Mouse (Mus musculus) c-Kit-positive CD71-negative TER-119-negative erythroid progenitor cells, embryonic 14.5 days (primary cell): ENCODE data around the gene Gpsm1.

Experiments used
- DNase-seq: peaks from one replicate; pipeline ENCODE4 v3.0.0-alpha.2; 2013; ENCODE audit warnings: low read depth

Gene Gpsm1

GRCm38 (mm10) chr2:26315072-26315924 lies at the start of gene Gpsm1:
TSS of gene Gpsm1 (plus strand) at chr2:26315515.
- DNase-seq, result peak; percentile 31

- no peak for DNase-seq
These were observed 49.1 kb upstream of the Gpsm1 start for GRCm38 (mm10) chr2:26266066-26266742.

- no peak for DNase-seq
These were observed 47.1 kb upstream of the Gpsm1 start for GRCm38 (mm10) chr2:26268216-26268615.

- DNase-seq, result peak; percentile 23
These were observed 41.7 kb upstream of the Gpsm1 start for GRCm38 (mm10) chr2:26273611-26274010.

- no peak for DNase-seq
These were observed 35.6 kb upstream of the Gpsm1 start for GRCm38 (mm10) chr2:26279712-26280111.

- no peak for DNase-seq
These were observed 34.7 kb upstream of the Gpsm1 start for GRCm38 (mm10) chr2:26280594-26280993.

- no peak for DNase-seq
These were observed 29.5 kb upstream of the Gpsm1 start for GRCm38 (mm10) chr2:26285804-26286203.

GRCm38 (mm10) chr2:26286391-26286790 lies 28.9 kb upstream of the Gpsm1 start:
- DNase-seq, result no peak

GRCm38 (mm10) chr2:26290133-26290532 lies 25.2 kb upstream of the Gpsm1 start:
- no peak for DNase-seq

GRCm38 (mm10) chr2:26294457-26294856 lies 20.9 kb upstream of the Gpsm1 start, which contains the start of gene Ccdc187:
TSS of gene Ccdc187 (minus strand) at chr2:26294557.
- DNase-seq, result no peak

GRCm38 (mm10) chr2:26296606-26297195 lies 18.6 kb upstream of the Gpsm1 start:
- no peak for DNase-seq

- DNase-seq, result peak; percentile 44
These were observed 17.0 kb upstream of the Gpsm1 start for GRCm38 (mm10) chr2:26298208-26298855.

- DNase-seq, result no peak
These were observed 16.5 kb upstream of the Gpsm1 start for GRCm38 (mm10) chr2:26298856-26299230.

- no peak for DNase-seq
These were observed 16.0 kb upstream of the Gpsm1 start for GRCm38 (mm10) chr2:26299336-26299735.

- DNase-seq, result no peak
These were observed 15.0 kb upstream of the Gpsm1 start for GRCm38 (mm10) chr2:26300161-26300807.

GRCm38 (mm10) chr2:26300808-26301174 lies 14.5 kb upstream of the Gpsm1 start:
- peak; percentile 75 for DNase-seq

GRCm38 (mm10) chr2:26302005-26302503 lies 13.3 kb upstream of the Gpsm1 start:
- no peak for DNase-seq

- DNase-seq, result no peak
These were observed 10.6 kb upstream of the Gpsm1 start for GRCm38 (mm10) chr2:26304711-26305110.

- DNase-seq, result no peak
These were observed 9.8 kb upstream of the Gpsm1 start for GRCm38 (mm10) chr2:26305555-26305954.

GRCm38 (mm10) chr2:26306702-26307101 lies 8.6 kb upstream of the Gpsm1 start:
- no peak for DNase-seq

GRCm38 (mm10) chr2:26309739-26310138 lies 5.6 kb upstream of the Gpsm1 start:
- DNase-seq, result no peak

GRCm38 (mm10) chr2:26311936-26312335 lies 3.4 kb upstream of the Gpsm1 start:
- DNase-seq, result no peak
